ENCODE assay signal across 8 mouse cellular contexts in the genomic region with DNA sequence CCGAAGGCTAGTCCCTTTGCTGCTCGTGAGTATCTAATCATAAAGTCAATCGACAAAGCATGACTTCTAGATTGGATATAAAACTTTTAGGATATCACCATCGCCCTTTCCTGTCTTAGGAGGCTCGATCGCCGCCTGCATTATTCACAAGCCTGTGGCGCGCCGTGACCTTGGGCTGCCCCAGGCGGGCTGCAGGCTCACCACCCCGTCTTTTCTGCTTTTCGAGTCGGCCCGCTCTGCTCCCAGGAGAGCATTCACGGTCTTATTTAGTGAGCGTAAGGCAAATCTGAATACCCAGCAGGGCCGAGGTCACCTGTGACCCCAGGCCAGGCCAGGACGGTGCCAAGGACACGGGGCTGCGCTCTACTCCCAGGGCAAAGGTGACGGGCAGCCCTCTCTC. TPM values are rescaled to one million over a fixed set of nuclear protein-coding genes. Genes with fewer than 3 reads are reported as not detected.
DNase-seq lines count a peak whose midpoint lies in the region; ATAC-seq and TF ChIP-seq lines count a peak whose summit lies in the region.

No protein-coding gene starts in this region.

- no peak for TF ChIP-seq POLR2A in bone marrow, adult 2 months (IDR thresholded peaks at IDR 0.05; ENCODE audit: borderline replicate concordance, control insufficient read depth, low read depth, low read length)

- no peaks in the 10 kb centered on the region for H3K9me3 ChIP-seq in heart, postnatal 0 days (replicated peaks; ENCODE audit: control insufficient read depth, low read length)
- H3K9me3 ChIP-seq in forebrain, postnatal 0 days (ENCODE audit: low read length): no peaks in the 10 kb centered on the region

- no peak for TF ChIP-seq EP300 in heart, postnatal 0 days (IDR thresholded peaks at IDR 0.05; ENCODE audit: low read depth)

- H3K4me3 ChIP-seq in heart, postnatal 0 days (ENCODE audit: low read depth, low read length): peak overlapping the region; percentile 77
- peak overlapping the region; percentile 86 for H3K4me3 ChIP-seq in bone marrow, adult 2 months (replicated peaks; ENCODE audit: control insufficient read depth, low read depth, low read length)
- H3K4me3 ChIP-seq in forebrain, postnatal 0 days (ENCODE audit: low read depth, low read length): peak overlapping the region; percentile 89

- H3K9ac ChIP-seq in heart, postnatal 0 days (replicated peaks; ENCODE audit: low read depth, low read length): peak overlapping the region; percentile 91
- H3K9ac ChIP-seq in forebrain, postnatal 0 days: peak overlapping the region; percentile 97

- peaks cover 29% of the 10 kb centered on the region for H3K4me1 ChIP-seq in heart, postnatal 0 days (ENCODE audit: control insufficient read depth, insufficient read depth)
- H3K4me1 ChIP-seq in bone marrow, adult 2 months (ENCODE audit: control insufficient read depth, insufficient read depth, low read length): peaks cover 2% of the 10 kb centered on the region; the same call in 1 of the 2 replicates
- H3K4me1 ChIP-seq in forebrain, postnatal 0 days (ENCODE audit: insufficient read depth): 0 out of 2 replicates have a peak, but pooled peaks cover 21% of the 10 kb centered on the region

- H3K36me3 ChIP-seq in heart, postnatal 0 days (replicated peaks; ENCODE audit: control insufficient read depth, insufficient read depth, low read length): peaks cover 39% of the 10 kb centered on the region
- H3K36me3 ChIP-seq in forebrain, postnatal 0 days (ENCODE audit: insufficient read depth): peaks cover 22% of the 10 kb centered on the region

- no peak; the same call in 1 of the 2 replicates for ATAC-seq in heart, postnatal 0 days (ENCODE audit: insufficient read depth, low read depth)
- ATAC-seq in forebrain, postnatal 0 days: peak; percentile 4; the same call in 1 of the 2 replicates
- peak; percentile 8; the same call in 1 of the 2 replicates for ATAC-seq in megakaryocyte progenitor cell, adult 5-6 weeks (replicated peaks; ENCODE audit: poor library complexity)

- intact Hi-C loops in heart, postnatal 25 days (cut with DNase I): loop anchor here (2.0 kb wide), 2 partner anchors 60 to 100 kb away; partner anchors contain the start of genes Jam2 and Mrpl39

- DNase-seq in heart, postnatal 0 days (ENCODE audit: low spot score): no peak
- no peak for DNase-seq in heart, postnatal 25 days (ENCODE audit: low spot score)
- no peak for DNase-seq in forebrain, postnatal 0 days
- no peak for DNase-seq in adrenal gland, adult (ENCODE audit: inconsistent age in 2 of 2, low spot score in 1 of 2)
- DNase-seq in layer of hippocampus, adult 11-12 months (ENCODE audit: low spot score): no peak
- no peak for DNase-seq in layer of hippocampus, adult 9-11 months

- no peak for TF ChIP-seq CTCF in heart, postnatal 0 days (IDR thresholded peaks at IDR 0.05; ENCODE audit: low read depth)
- TF ChIP-seq CTCF in bone marrow, adult 2 months (IDR thresholded peaks at IDR 0.05; ENCODE audit: control insufficient read depth, insufficient read depth, low read length): no peak
- no peak for TF ChIP-seq CTCF in forebrain, postnatal 0 days (IDR thresholded peaks at IDR 0.05; ENCODE audit: low read depth)

- H3K4me2 ChIP-seq in heart, postnatal 0 days (ENCODE audit: low read depth, low read length): peak overlapping the region; percentile 71
- peak overlapping the region; percentile 90 for H3K4me2 ChIP-seq in forebrain, postnatal 0 days (ENCODE audit: low read depth)

- WGBS in heart, postnatal 0 days: 1% methylated on average over 22 of the region's 22 CpGs
- under 1% methylated on average over 22 of the region's 22 CpGs for WGBS in bone marrow, adult 2 months
- WGBS in forebrain, postnatal 0 days: under 1% methylated on average over 22 of the region's 22 CpGs

- no peaks in the 10 kb centered on the region for H3K27me3 ChIP-seq in heart, postnatal 0 days (ENCODE audit: control insufficient read depth, insufficient read depth, low read length)
- no peaks in the 10 kb centered on the region for H3K27me3 ChIP-seq in forebrain, postnatal 0 days (ENCODE audit: insufficient read depth, low read length)

- peak overlapping the region; percentile 100 for H3K27ac ChIP-seq in heart, postnatal 0 days (ENCODE audit: low read depth)
- peak overlapping the region; percentile 82 for H3K27ac ChIP-seq in bone marrow, adult 2 months (ENCODE audit: control insufficient read depth, insufficient read depth, low read depth, low read length, poor library complexity)
- peak overlapping the region; percentile 92 for H3K27ac ChIP-seq in forebrain, postnatal 0 days (ENCODE audit: low read depth, low read length)

RNA-seq across cellular contexts. Expression of gene Gabpa, which starts 0.4 kb away (rescaled TPM):
- 19.7 and 34.9 TPM in 2 replicates for total RNA-seq in heart, postnatal 0 days (2014; rRNA removed; ENCODE audit: low replicate concordance)
- polyA plus RNA-seq in heart, postnatal 0 days (2015; fragmentation: Nextera tagmentation; extraction: Ambion mirVana): 20.3 and 21.1 TPM in 2 replicates
- total RNA-seq in heart, postnatal 25 days (2021): 10 to 100 TPM; 38.5 to 43.0 TPM
- polyA plus RNA-seq in bone marrow, adult 2 months (2011; ENCODE audit: insufficient read depth, insufficient read length, low replicate concordance, missing spikeins): 20.4 and 20.6 TPM in 2 replicates
- 20.7 and 26.8 TPM in 2 replicates for total RNA-seq in forebrain, postnatal 0 days (2014; rRNA removed)
- polyA plus RNA-seq in forebrain, postnatal 0 days (2015; fragmentation: Nextera tagmentation; extraction: Ambion mirVana): 7.9 and 10.5 TPM in 2 replicates
- 63.9 and 78.2 TPM in 2 replicates for total RNA-seq in megakaryocyte progenitor cell, adult 5-6 weeks (2015)
- total RNA-seq in megakaryocyte progenitor cell, adult 5-6 weeks (2017): 65.1 and 81.3 TPM in 2 replicates

RNA-seq across cellular contexts. Expression of gene Atp5j, which starts 1.1 kb away (rescaled TPM):
- 301 and 405 TPM in 2 replicates for total RNA-seq in heart, postnatal 0 days (2014; rRNA removed; ENCODE audit: low replicate concordance)
- polyA plus RNA-seq in heart, postnatal 0 days (2015; fragmentation: Nextera tagmentation; extraction: Ambion mirVana): 3,491 and 3,728 TPM in 2 replicates
- 1,000 to 10,000 TPM; 1,789 to 1,861 TPM for total RNA-seq in heart, postnatal 25 days (2021)
- polyA plus RNA-seq in bone marrow, adult 2 months (2011; ENCODE audit: insufficient read depth, insufficient read length, low replicate concordance, missing spikeins): 77.5 and 114 TPM in 2 replicates
- total RNA-seq in forebrain, postnatal 0 days (2014; rRNA removed): 160 and 174 TPM in 2 replicates
- polyA plus RNA-seq in forebrain, postnatal 0 days (2015; fragmentation: Nextera tagmentation; extraction: Ambion mirVana): 830 and 1,009 TPM in 2 replicates
- total RNA-seq in megakaryocyte progenitor cell, adult 5-6 weeks (2015): 461 and 468 TPM in 2 replicates
- 318 and 331 TPM in 2 replicates for total RNA-seq in megakaryocyte progenitor cell, adult 5-6 weeks (2017)
